Mouse (Mus musculus) heart, adult 8-10 months (tissue): Measurements from ENCODE around the gene Reps2. TPM values are rescaled to one million over a fixed set of nuclear protein-coding genes. Genes with fewer than 3 reads are reported as not detected.

Source experiments
- DNase-seq: peaks from one replicate; pipeline ENCODE4 v3.0.0; 2022; ENCODE audit warnings: low spot score
- total RNA-seq, 4 experiments: library from RNA; stranded (reverse); gene quantifications; 2 replicates each; pipeline ENCODE4 v1.2.4; 2022

The Reps2 gene
- total RNA-seq, 4 experiments from 2014 or later: 1.1 to 2.1 (median 1.3) TPM

DNA sequence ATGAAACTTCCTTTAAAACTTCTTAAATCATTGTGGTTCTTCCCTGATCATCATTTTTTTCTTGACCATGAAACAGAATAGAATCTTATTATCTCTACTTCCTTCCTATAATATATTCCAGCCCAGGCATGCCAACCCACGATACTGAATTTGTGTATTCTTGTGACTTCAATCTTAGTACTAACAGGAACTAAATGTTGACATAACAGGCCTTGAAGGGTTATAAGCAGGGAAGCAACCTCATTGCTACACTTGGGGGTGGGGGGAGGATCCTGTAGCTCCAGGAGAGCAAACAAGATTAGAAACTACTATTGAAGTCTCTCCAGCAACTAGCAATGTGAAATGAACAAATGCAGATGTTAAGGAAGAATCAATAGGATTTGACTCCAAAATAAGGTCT is 154.8 kb downstream of the Reps2 start:
- DNase-seq: no peak

DNA sequence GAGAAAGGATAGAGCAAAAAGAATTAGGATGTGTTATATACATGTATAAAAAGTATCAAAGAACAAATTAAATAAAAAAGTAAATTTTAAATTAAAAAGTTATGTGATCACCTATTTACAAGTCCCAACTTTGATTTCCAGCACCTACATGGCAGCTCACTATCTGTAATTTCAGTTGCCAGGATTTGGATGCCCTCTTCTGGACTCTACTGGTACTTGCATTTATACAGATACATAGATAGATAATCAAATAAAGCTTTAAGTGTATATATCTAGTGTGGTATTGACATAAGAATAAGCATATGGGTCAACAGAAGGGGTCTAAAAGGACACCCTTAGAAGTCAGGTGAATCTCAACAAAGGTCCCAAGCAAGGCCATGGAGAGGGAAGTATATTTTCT is 155.7 kb downstream of the Reps2 start:
- no peak for DNase-seq

DNA sequence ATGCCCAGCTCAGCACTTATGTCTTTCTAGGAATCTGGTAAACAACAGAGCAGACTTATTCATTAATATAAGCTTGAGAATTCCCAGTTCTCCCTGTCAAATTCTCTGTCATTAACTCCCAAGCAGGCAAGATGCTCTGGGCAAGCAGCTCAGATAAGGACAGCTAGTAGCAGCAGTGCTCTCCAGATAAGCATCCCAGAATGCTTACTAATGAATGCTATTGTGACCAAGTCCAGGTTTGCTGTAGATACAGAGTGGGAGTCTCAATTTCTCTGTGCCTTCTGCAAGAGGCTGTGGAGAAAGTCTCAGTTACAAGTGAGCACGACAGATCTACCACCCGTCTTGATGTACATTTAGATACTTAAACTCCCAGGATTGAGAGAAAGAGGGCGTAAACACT is 173.2 kb downstream of the Reps2 start:
- DNase-seq: no peak

DNA sequence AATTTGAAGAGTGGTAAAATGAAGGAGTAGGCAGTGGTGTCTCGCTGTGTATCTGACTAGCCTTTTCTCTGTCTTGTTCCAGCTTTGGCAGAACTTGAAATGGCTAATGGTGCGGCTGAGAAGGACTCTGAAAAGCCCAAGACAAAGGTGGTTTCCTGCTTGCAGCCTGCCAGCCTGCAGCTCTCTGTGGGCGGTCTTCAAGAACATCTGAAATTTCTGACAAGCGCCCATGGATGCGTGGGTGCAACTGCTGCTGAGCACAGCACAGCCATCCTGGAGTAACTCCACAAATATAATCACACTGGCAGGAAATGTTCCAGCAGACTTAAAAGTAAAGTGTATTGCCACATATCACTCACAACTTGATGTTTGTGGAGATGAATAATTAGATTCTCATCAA is 181.3 kb downstream of the Reps2 start:
- DNase-seq: no peak

DNA sequence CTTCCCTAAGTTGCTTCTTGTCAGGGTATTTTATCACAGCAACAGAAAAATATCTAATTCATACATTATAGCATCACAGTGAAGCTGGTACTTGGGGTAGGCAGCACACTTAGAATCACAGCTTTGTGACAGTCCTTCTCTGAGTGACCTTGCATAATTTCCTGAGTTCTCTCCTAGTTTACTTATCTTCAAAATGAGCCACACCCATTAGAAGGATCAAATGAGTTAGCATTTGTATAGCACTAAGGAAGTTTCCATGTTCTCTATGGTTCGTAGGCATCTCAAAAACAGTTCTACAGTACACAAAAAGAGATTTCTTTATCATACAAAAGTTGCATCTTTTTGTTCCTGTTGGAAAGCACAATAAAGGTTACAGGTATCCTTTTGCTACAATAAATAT is 187.0 kb downstream of the Reps2 start:
- DNase-seq: no peak

DNA sequence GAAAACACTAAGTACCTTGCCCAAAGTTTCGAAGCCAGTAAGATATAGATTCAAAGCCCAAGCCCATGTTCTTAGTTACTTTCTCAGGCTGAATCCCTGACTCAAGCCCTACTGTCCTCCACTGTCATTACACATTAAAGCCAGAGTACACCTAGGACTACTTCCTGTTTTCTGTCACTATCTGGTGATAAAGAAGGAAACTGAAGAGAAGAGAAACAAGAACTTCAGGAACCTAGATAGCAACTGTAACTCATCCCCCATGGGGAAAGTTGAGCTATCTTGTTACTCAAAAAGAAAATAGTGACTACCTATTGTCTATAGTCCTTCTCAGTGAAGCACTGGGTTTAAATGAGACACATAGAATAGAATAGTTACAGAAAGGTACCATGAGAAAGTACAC is 188.1 kb downstream of the Reps2 start:
- no peak for DNase-seq

DNA sequence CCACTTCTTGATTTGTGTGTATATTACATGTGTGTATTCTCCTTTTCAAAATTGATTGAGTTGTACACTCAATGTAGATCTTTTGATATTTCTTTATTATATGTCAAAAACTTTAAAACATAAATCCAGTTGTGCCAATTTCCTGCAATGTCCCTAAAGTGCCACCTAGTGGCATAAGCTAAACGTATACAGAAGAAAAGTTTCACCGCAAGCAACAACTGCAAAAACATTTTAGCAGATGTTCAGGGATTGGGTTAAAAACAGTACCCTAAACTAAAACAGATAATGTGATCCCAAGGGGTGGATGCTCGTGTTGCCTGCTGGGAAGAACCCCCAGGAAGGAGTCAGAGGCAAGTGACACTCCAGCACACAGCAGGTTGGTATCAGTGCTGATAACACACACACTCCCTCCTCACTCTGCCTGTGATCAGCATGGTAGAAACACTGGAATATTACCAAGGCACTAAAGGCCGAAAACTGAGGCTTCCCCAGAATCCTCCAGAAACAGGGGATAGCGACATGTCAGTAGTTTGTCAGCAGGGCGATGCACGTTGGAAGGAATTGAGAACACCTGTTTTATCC is 189.5 kb downstream of the Reps2 start:
- no peak for DNase-seq

DNA sequence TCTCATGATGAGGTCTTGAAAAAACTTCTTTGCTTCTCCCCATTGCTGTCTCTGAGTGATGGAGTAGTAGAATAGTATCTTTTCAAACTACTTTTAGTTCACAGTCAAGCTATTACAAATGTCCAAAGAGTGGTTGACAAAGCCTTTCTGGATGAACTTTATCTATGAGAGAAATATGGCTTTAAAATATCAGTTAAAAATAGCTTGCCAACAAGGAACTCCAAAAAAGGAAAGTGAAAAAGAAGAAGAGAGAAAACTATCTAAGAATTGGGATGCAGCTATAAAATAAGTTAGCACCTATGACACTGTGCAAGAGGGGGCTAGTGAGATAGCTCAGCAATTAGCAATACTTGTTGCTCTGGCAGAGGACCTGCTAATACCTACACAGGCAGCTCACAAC is 190.8 kb downstream of the Reps2 start:
- DNase-seq: no peak

DNA sequence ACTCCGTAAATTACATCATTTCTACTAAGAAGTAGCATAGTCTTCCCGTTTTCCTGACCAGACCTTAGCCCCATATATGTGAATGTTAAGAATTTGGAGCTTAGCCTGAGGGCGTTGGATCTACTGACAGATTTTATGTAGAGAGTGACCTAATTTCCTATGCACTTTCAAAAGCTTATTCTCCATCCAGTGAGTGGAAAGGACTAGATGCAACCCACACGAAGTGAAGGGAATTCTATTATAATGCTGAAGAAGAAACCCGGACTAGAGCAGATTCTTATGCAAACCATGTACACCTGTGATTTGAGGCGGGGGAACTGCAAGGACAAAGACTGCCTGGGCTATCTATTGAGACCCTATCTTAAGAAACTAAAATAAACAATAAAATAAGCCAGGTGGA is 195.5 kb downstream of the Reps2 start:
- DNase-seq: no peak

DNA sequence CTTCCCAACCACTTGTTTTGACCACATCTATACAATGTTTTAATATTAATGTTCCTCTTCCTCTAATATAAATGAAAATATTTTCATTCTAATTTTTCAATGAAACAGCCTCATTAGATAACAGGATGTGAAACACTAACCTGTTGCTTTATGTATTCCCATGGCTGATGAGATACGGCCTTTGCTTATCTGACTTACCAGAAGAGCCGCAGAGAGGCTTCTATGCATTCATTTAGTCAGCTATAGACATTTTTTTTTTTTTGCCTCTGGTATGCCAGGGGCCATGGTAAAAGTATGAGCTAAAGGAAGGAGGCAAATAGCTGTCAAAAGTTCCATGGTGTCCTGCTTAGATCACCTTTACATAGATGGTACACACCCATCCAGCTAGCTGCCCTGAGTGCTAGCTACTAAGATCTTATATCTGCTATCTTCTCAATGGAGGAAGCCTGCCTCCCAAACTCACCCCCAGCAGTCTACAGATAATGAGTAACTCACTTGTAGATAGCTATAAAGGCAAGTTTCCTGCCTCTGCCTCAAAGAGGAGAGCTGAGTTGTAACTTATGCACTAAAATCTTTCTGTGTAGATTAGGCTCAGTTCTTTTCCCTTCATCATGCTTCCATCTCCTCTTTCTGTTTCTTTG is 196.7 kb downstream of the Reps2 start:
- no peak for DNase-seq

DNA sequence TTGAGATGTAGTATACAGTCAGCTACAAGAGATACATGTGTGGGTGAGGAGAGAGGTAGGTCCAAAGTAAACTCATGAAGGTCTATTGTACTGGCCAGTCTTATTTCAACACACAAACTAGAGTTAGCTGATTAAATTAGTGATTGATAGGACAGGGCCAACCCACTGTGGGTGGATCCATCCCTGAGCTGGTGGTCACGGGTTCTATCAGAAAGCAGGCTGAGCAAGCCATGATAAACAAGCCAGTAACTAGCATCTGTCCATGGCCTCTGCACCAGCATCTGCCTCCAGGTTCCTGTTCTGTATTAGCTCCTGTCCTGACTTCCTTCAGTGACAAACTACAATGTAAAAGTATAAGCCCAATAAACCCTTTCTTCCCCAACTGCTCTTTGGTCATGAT is 200.1 kb downstream of the Reps2 start:
- DNase-seq: no peak

DNA sequence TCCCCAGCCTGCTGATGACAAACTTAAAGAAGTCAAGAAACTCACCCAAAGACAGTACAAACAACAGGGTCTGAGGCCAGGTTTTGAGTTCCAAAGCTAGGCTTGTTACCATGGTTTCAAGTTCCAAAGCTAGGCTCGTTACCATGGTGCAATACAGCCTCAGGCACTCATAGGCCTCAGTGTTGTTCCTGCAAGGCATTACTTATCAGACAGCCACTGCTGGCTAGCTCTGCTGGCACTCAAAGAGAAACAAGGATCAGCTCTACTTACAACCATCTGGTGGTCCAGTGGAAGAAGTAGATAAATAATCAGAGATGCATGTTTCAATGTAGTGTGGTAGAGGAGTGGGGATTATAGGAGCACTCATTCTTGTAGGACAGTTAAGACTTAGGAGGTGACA is 200.5 kb downstream of the Reps2 start:
- no peak for DNase-seq

DNA sequence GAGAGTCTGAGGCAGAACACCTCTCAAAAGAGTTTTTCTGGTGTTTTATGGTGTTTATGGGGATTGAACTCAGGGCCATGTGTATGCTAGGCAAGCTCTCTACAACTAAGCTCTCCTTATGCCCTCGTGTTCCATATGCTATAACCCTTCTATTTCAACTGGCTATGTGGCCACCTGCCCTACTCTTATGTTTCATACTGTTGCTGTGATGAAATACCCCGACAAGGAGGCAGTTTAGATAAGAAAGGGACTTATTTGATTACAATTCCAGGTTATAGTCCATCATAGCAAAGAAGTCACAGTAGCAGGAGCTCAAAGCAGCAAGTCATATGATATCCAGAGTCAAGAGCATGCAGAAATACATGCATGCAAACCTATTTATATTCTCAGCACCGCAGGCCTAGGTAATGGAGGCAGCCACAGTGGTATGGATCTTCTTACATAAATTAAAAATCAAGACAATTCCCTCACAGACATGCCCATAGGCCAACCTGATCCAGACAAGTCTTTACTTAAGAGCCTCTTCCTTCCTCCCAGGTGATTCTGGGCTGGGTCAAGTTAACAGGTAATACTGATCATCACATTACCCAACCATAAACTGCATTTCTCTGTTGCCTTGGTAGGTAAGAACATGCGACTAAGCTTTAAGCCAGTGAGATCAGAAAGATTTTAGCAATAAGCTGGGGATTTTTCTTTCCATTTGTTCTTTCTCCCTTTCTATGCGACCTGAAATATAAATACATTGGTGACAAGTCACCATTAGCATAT is 210.5 kb downstream of the Reps2 start:
- no peak for DNase-seq

DNA sequence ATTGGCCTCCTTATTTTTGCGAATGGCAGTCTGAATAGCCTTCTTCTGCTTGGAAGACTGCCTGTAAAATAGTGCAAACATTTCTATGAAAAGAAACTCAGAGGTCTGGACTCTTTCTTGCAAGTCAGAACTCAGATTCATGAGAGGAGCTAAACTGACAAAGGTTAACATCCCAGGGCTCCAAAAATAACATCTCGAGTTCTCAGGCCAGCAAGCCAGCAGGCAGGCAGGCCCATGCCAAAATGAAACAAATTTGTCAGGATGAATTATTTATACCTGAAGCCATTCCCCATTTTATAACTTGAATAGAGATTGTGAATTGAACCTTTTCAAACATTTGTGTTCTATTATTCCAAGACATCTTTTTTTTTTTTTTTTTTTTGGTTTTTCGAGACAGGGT is 215.8 kb downstream of the Reps2 start:
- DNase-seq: no peak

DNA sequence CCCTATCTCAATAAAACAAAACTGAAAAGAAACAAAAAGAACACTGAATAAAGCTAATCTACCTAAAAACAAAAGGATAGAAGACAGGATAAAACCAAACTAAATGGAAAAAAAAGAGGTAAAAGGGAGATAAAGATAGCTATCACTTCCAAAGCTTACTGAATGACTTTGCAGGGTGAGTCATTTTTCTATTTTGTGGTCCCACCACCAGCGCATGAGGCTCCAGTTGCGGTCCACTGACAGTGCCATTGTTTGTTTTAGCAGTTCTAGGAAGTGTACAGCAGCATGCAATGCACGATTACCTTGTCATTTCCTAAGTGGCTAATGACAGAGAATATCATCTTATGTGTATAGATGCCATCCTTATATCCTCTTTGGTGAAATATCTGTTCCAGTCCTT is 224.0 kb downstream of the Reps2 start:
- DNase-seq: no peak

DNA sequence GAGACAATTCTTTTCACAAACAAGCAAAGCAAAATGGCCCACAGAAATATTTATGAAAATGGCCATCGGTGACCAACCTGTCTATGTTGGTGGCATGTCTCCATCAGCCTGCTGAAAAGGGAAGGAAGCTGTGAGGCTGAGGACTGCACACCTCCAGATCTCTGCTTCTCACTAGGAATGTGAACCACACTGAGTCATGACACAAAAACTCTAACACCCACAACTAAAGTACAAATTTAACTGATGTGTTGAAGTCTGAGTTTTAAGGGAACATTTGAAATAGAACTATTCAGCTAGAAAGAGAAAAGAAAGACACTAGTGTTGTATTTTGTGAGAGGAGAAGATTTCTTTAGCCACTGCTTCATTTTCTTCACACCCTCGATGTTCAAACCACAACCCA is 230.3 kb downstream of the Reps2 start:
- no peak for DNase-seq

DNA sequence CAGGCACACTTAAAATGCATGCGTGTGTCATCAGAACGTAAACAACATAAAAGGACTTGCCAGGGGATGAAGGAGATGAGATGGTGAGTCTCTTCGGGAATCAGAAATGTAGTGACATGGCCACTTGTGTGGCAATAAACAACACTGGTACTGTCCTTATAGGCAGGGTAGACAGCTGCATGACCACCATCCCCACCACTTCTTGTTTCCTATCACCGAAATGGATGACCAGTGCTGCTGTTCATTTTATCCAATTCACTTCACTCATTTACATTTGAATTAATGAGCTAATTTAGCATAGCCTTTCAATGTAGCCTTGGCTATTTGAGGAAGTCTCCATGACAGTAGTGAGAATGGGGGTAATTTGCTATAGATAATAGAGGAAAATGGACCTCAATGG is 236.2 kb downstream of the Reps2 start:
- no peak for DNase-seq

DNA sequence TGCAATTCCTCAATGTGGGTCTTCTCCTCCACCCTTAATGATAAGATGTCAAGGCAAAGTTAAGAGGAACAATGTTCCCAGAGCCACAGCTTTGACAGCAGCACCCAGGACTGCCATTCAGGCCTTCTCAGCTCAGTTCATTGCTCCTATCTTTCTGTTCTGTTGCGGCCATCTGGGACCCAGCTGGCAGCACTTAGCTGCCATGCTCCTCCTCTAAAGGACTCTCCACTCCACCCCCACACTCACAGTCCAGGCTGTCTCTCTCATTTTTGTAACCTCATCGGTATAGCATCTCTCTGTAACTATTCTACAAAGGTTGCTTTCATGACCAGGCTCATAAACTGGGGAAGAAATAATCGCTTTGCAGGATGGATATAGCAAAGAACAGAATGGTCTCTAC is 241.0 kb downstream of the Reps2 start:
- DNase-seq: no peak

DNA sequence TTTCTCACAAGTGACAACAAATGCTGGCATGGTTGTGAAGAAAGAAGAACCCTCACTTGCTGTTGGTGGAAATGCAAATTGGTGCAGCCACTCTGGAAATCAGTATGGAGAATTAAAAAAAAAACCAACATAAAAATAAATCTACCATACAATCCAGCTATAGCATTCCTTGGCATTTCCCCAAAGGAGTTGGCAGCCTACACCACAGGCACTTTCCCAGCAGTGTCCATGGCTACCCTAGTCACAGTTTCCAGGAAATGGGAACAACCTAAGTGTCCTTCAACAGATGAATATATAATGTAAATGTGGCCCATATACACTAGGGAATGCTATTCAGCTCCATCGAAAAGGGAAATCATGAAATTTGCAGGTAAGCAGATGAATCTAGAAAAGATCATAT is 262.7 kb downstream of the Reps2 start:
- no peak for DNase-seq

DNA sequence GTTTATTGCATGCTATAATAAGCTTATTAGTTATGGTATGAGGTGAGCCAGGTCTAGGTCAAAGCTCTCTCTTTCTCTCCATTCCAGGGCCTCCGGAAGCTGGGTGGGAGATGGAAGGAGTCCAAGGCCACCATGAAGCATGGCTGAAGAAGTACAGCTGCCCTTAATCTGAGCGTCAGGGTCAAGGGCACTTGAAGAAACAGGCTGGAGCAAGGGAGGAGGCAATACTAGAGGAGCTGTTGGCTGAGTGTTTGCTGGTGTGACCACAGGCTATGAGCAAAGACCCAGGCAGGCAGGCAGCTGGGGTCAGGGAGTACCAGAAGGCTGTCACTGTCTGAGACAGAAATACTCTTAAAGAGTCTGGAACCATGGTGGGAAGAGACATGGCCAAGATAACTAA is 280.2 kb downstream of the Reps2 start:
- no peak for DNase-seq
